ENCODE assay signal across 9 mouse cellular contexts in the genomic region with DNA sequence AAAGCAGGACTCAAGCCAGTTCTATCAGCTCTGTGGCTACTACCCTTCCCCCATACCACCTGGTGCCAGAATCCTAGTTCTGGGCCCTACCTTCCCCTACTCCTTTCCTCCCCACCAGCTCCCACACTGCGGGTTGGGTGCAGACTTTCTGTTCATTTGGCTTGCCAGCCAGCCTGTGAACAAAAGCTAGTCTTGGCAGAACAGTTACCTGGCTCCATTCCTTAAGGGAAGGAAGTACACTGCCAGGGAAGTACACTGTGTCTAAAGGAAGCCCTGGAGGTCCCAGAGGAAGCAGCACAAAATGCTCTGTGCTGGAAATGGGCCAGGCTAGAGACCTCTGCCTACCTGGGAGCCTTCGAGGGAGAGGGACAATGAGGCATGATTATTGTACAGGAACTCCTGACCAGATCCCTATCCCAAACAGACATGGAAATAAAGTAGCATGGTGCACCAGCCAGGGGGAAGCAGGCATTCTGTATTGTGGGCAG. TPM values are rescaled to one million over a fixed set of nuclear protein-coding genes. Genes with fewer than 3 reads are reported as not detected.
DNase-seq lines count a peak whose midpoint lies in the region; ATAC-seq lines count a peak whose summit lies in the region.
"Had no signal": no experiment of that assay in that cellular context is flagged by ENCODE, and none has a peak within 500 bp of the region (broad histone marks: within the 10 kb centered on the region; RNA-seq: fewer than 3 reads in every experiment).

A gene (plus strand): TSS at position 438 of the 488 bp plus-strand sequence.

- no peaks in the 10 kb centered on the region for H3K36me3 ChIP-seq in forebrain, embryonic 16.5 days (ENCODE audit: control insufficient read depth, insufficient read depth)
- H3K36me3 ChIP-seq in midbrain, embryonic 14.5 days (ENCODE audit: control insufficient read depth, insufficient read depth, low read length), result no peaks in the 10 kb centered on the region

- peak within 1 kb of the TSS; percentile 51; the same call in 1 of the 2 replicates for H3K27ac ChIP-seq in forebrain, embryonic 16.5 days (ENCODE audit: low read length)
- no peak within 1 kb of the TSS for H3K27ac ChIP-seq in midbrain, embryonic 14.5 days (replicated peaks; ENCODE audit: low read depth, low read length)

- no peak within 1 kb of the TSS for H3K9ac ChIP-seq in forebrain, embryonic 16.5 days (replicated peaks; ENCODE audit: low read depth, low read length)
- no peak within 1 kb of the TSS for H3K9ac ChIP-seq in midbrain, embryonic 14.5 days (replicated peaks; ENCODE audit: low read length)

- H3K27me3 ChIP-seq in forebrain, embryonic 16.5 days (replicated peaks; ENCODE audit: control insufficient read depth, insufficient read depth, low read length), result no peaks in the 10 kb centered on the region
- no peaks in the 10 kb centered on the region for H3K27me3 ChIP-seq in midbrain, embryonic 14.5 days (ENCODE audit: control insufficient read depth, insufficient read depth, low read length)

- peak; percentile 87 for ATAC-seq in forebrain, embryonic 16.5 days
- ATAC-seq in midbrain, embryonic 14.5 days (ENCODE audit: low FRiP score, low TSS enrichment), result no peak
- ATAC-seq in activated CD4-positive, CD25-positive, alpha-beta regulatory T cell, adult 4 months, result no peak

- 67% methylated on average over 2 of the region's 2 CpGs for WGBS in forebrain, embryonic 16.5 days
- 72% methylated on average over 2 of the region's 2 CpGs for WGBS in midbrain, embryonic 14.5 days

- peak; percentile 6 to 38 for DNase-seq in frontal cortex, postnatal 36 days (ENCODE audit: low spot score in 2 of 2)
- no peak for DNase-seq in frontal cortex, postnatal 10 days (ENCODE audit: low spot score in 2 of 2)
- DNase-seq in adipocyte (ENCODE audit: low spot score), result peak; percentile 8
- DNase-seq in layer of hippocampus, adult 8-10 months (ENCODE audit: low spot score in 2 of 2), result peak; percentile 12 to 31
- no peak for DNase-seq in thymus, postnatal 14 days
- DNase-seq in midbrain, embryonic 14.5 days, result no peak

- H3K4me1 ChIP-seq in forebrain, embryonic 16.5 days (replicated peaks; ENCODE audit: control insufficient read depth, insufficient read depth, low read length), result peaks cover 3% of the 10 kb centered on the region; the same call in 1 of the 2 replicates
- no peaks in the 10 kb centered on the region for H3K4me1 ChIP-seq in midbrain, embryonic 14.5 days (ENCODE audit: control insufficient read depth, insufficient read depth, low read length)

- no peak within 1 kb of the TSS for H3K4me3 ChIP-seq in forebrain, embryonic 16.5 days (replicated peaks; ENCODE audit: low read length)
- H3K4me3 ChIP-seq in midbrain, embryonic 14.5 days (replicated peaks; ENCODE audit: low read depth, low read length), result no peak within 1 kb of the TSS

- H3K4me2 ChIP-seq in forebrain, embryonic 16.5 days (ENCODE audit: low read length), result no peak within 1 kb of the TSS
- H3K4me2 ChIP-seq in midbrain, embryonic 14.5 days (ENCODE audit: low read length), result no peak within 1 kb of the TSS

- no peaks in the 10 kb centered on the region for H3K9me3 ChIP-seq in forebrain, embryonic 16.5 days (ENCODE audit: control insufficient read depth, low read length)
- no peaks in the 10 kb centered on the region for H3K9me3 ChIP-seq in midbrain, embryonic 14.5 days (ENCODE audit: control insufficient read depth, low read length)

RNA-seq across cellular contexts. Expression of the gene that starts here (rescaled TPM):
- 0.16 and 0.28 TPM in 2 replicates for polyA plus RNA-seq in forebrain, embryonic 16.5 days (2015; fragmentation: Nextera tagmentation; extraction: Ambion mirVana)
- under 1 TPM in 3 of 4 experiments, not detected in 1; 0.23 to 0.43 (median 0.25) TPM for total RNA-seq in layer of hippocampus, adult 8-10 months (2022)
- not detected in 2 replicates for polyA plus RNA-seq in midbrain, embryonic 14.5 days (2014; fragmentation: Nextera tagmentation; extraction: Ambion mirVana)
- not detected for polyA plus RNA-seq in activated CD4-positive, CD25-positive, alpha-beta regulatory T cell, adult 4 months (2017; shearing (Covaris generic))
- polyA plus RNA-seq: embryonic facial prominence, embryonic 11.5 days had no signal

Comparison
In these comparisons a context has a peak if more than half of its experiments do, and no peak if none do; other contexts are left out.
1. DNase-seq: peak in frontal cortex, postnatal 36 days (2 of 2) and adipocyte (single experiment); none in frontal cortex, postnatal 10 days (0 of 2), thymus, postnatal 14 days (single experiment) and midbrain, embryonic 14.5 days (single experiment).
2. Peak in ATAC-seq and H3K27ac ChIP-seq in forebrain, embryonic 16.5 days; RNA of the gene not detected or under 1 TPM.
3. Peak in DNase-seq in layer of hippocampus, adult 8-10 months; RNA of the gene not detected or under 1 TPM.